Mouse (Mus musculus): ENCODE results near the gene Rdh14. TPM values are rescaled to one million over a fixed set of nuclear protein-coding genes. Genes with fewer than 3 reads are reported as not detected.

Gene Rdh14
- polyA plus RNA-seq, 1 experiment from 2014 or later, result 23.2 TPM

DNA sequence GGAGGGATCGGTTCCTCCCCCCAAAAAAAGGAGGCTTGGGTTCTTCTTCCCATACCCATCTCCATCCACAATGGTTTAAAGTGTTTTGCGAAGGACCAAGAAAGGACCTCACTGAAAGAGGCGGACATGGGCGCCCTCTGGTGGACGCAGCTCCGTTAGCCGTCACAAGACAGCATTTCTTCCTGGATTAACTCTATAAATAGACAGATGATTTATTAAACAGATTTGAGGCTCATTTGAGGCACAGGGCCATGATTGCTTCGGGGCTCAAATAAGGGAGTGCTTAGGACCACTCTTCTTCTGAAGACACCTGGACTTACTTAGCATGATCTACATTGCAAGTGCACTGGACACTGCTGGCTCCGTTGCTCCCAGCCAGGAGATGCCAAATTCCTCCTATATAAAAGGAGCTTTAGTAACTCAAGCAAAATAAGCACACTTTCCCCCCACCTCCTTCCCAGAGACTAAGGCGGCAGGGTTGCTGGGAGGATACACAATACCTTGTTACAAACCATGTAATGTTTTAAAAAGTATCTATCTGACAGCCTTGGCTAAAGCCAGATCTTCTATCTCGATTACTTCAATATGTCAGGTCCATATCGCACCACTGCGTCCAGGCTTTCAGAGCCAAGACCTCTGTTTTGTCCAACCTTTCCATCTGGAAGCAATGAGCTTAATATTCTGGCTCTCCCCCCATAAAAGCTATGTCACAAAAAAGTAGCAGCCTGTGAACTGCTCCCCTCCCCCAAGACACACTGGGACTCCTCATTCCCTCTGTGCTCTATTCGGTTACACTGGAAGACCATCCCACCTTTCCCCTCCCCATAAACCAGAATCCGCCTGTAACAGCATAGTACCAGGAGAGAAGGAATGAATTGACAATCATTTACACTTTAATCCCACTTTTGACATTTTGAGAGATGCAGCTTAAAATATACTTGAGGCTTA, 47.8 kb downstream of the Rdh14 start:
- H3K9me3 ChIP-seq, result no peaks in the 10 kb centered on the region
- H3K27ac ChIP-seq, result no peak overlapping the region
- no peak overlapping the region for H3K4me3 ChIP-seq
- DNase-seq (ENCODE audit: low spot score), result peak; percentile 80
- no peaks in the 10 kb centered on the region for H3K36me3 ChIP-seq
- peaks cover 10% of the 10 kb centered on the region; the same call in 1 of the 2 replicates for H3K4me1 ChIP-seq (replicated peaks)
- WGBS, result 31% methylated on average over 15 of the region's 15 CpGs
- no peaks in the 10 kb centered on the region; the same call in none of the 2 replicates for H3K27me3 ChIP-seq (ENCODE audit: insufficient read depth, poor library complexity, severe bottlenecking)

DNA sequence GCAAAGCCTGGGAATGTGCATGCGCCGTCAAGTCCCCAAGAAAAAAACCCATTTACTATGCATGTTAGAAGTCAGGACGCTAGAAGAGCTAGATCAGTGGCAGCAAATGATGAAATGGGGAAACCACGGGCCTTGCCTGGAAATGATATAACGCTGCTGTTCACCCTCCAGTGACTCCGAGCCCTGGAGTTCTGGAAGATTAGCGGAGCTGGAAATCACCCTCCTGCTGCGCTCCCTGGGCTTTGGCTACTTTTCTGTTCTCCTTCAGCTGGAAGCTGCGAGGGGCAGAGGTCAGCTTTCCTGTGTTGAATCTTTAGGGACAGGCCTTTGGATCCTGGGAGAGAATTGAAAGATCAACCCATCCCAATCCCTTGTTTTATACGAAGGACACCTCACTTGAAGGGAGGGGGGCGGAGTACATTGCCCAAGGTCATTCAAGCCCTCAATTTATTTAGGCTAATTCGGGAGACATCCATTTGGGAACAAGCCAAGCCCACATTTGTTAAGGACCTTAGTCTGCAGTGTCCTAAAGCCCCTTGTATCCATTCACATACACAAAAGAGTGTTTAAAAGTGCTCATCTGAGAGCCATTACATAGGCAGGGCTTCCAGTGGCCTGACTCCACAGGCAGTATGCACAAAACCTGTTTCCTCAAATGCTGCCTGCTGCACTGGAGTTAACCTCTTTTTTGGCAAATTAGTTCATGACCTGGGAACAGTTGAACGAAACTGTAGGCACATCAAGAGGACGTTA, 49.1 kb downstream of the Rdh14 start:
- Histone ChIP-seq H3K4me1 (replicated peaks) (peaks cover 10% of the 10 kb centered on the region; the same call in 1 of the 2 replicates), H3K27me3 (ENCODE audit: insufficient read depth, poor library complexity, severe bottlenecking) (no peaks in the 10 kb centered on the region; the same call in none of the 2 replicates), H3K36me3 (no peaks in the 10 kb centered on the region), H3K4me3 (no peak overlapping the region), H3K9me3 (no peaks in the 10 kb centered on the region), H3K27ac (no peak overlapping the region)
- WGBS, result 26% methylated on average over 14 of the region's 14 CpGs
- DNase-seq (ENCODE audit: low spot score), result peak; percentile 4

Other genes with a start within 250 kb of the Rdh14 start
- not detected in 2 replicates for gene Nt5c1b, start 20.8 kb upstream of the Rdh14 start, polyA plus RNA-seq (2016; fragmentation: Nextera tagmentation; extraction: Ambion mirVana)

All from hindbrain, embryonic 10.5 days (tissue).